Mouse (Mus musculus) frontal cortex, adult (tissue): Measurements from ENCODE around the gene Rhox4d.
"Not testable (repeated sequence)": the region's sequence is repeated elsewhere in the genome, so short reads cannot be mapped to it uniquely, and the experiment has no call there.

Experiments
- ATAC-seq: cut with Nextera tagmentation; 2 replicates; pipeline ENCODE4 v1.9.2; 2017; ENCODE audit warnings: mild to moderate bottlenecking, moderate library complexity, mixed read lengths; ENCODE audit not compliant: low TSS enrichment

Gene Rhox4d

DNA sequence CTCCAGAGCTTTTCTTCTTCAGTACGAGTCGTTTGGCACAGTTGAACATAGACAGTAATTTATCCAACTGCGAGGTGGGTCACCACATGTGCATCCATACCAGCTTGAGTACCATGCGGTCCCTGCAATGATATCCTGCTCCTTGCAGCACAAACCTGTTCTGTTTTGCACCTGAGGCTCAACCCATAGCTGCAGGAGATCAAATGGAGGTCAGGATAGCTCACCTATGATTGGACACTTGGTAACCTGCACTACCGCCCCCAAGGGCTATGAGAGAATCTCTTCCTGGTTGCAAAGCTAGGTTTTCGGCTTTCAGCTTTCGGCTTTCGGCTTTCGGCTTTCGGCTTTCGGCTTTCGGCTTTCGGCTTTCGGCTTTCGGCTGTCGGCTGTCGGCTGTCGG, at the start of gene Rhox4d:
Rhox4d (plus strand) TSS at position 301 of the 400 bp plus-strand sequence.
- not testable (repeated sequence) for ATAC-seq

GRCm38 (mm10) chrX:37480037-37480436, 34.1 kb upstream of the Rhox4d start, which contains the start of gene Rhox4c:
Rhox4c (plus strand) TSS chrX:37480337.
- ATAC-seq: not testable (repeated sequence)

GRCm38 (mm10) chrX:37530152-37530551, 16.0 kb downstream of the Rhox4d start, which contains the start of gene Rhox2e:
Rhox2e (plus strand) TSS chrX:37530452.
- ATAC-seq: not testable (repeated sequence)

DNA sequence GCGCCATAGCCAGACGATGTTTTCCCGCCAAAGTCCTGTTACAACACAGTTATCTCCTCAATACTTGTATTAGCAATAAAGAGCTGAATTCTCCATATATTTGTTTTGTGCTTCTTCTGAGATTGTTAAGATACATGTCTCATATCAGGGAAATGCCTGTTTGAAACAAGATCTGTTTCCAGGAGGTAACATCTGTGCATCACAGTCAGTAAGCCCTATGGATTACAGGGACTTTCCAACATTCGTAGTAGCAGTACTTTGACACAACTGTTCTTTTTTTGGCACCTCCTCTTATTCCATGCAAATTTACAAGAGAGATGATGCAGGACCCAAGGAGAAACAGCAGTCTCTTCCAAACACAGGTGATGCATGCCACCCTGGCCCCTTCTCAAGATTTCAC, 27.6 kb downstream of the Rhox4d start, which contains the start of gene Rhox3e:
Rhox3e (plus strand) TSS at position 301 of the 400 bp plus-strand sequence.
- not testable (repeated sequence) for ATAC-seq

DNA sequence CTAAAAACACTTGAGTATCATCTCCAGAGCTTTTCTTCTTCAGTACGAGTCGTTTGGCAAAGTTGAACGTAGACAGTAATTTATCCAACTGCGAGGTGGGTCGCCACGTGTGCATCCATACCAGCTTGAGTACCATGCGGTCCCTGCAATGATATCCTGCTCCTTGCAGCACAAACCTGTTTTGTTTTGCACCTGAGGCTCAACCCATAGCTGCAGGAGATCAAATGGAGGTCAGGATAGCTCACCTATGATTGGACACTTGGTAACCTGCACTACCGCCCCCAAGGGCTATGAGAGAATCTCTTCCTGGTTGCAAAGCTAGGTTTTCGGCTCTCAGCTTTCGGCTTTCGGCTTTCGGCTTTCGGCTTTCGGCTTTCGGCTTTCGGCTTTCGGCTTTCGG, 43.0 kb downstream of the Rhox4d start, which contains the start of gene Rhox4e:
Rhox4e (plus strand) TSS at position 301 of the 400 bp plus-strand sequence.
- ATAC-seq: not testable (repeated sequence)
